Mouse (Mus musculus) CH12.LX (cell line): ENCODE measurements at regions not wholly inside any gene's neighbourhood (a gene's known extent, or its start where the extent isn't known, plus 50 kb on each side); places are given as distances from the start of the nearest gene placed in this dataset.

Experiments
- CHD2 ChIP-seq: IDR thresholded peaks from 2 replicates; pipeline ENCODE4 v1.6.1; 2011; ENCODE audit warnings: low read length, improper control_type of control experiment
- CTCF ChIP-seq, 2 experiments: IDR thresholded peaks in 1 of 2; conservative IDR thresholded peaks in 1 of 2; 2 replicates each; pipeline ENCODE4 v1.5.1; 2011 to 2012; ENCODE audit warnings: low read depth in 2 of 2, low read length in 2 of 2, improper control_type of control experiment in 1 of 2, inconsistent platforms in 1 of 2, mild to moderate bottlenecking in 1 of 2, moderate library complexity in 1 of 2
- ELF1 ChIP-seq: IDR thresholded peaks from 2 replicates; pipeline ENCODE4 v1.6.1; 2014; ENCODE audit warnings: low read depth, mild to moderate bottlenecking, inconsistent platforms, low read length, improper control_type of control experiment
- EP300 ChIP-seq: IDR thresholded peaks from 2 replicates; pipeline ENCODE4 v1.6.1; 2011; ENCODE audit warnings: low read length, improper control_type of control experiment
- GABPA ChIP-seq: IDR thresholded peaks from 2 replicates; pipeline ENCODE4 v1.6.1; 2012; ENCODE audit warnings: low read depth, low read length, improper control_type of control experiment, inconsistent platforms; ENCODE audit not compliant: insufficient replicate concordance
- HCFC1 ChIP-seq: IDR thresholded peaks from 2 replicates; pipeline ENCODE4 v1.6.1; 2012; ENCODE audit warnings: low read depth, mild to moderate bottlenecking, inconsistent platforms, low read length, improper control_type of control experiment
- MEF2A ChIP-seq: IDR thresholded peaks from 2 replicates; pipeline ENCODE4 v1.6.1; 2014; ENCODE audit warnings: low read depth, mild to moderate bottlenecking, inconsistent platforms, low read length, improper control_type of control experiment, borderline replicate concordance
- NELFE ChIP-seq: IDR thresholded peaks from 2 replicates; pipeline ENCODE4 v1.6.1; 2011; ENCODE audit warnings: low read depth, low read length, improper control_type of control experiment
- RCOR1 ChIP-seq: conservative IDR thresholded peaks from 2 replicates; pipeline ENCODE4 v1.6.1; 2012; ENCODE audit warnings: low read depth, mild to moderate bottlenecking, inconsistent platforms, low read length, improper control_type of control experiment
- ZC3H11A ChIP-seq: IDR thresholded peaks from 2 replicates; pipeline ENCODE4 v1.6.1; 2012; ENCODE audit warnings: low read depth, mild to moderate bottlenecking, inconsistent platforms, low read length, improper control_type of control experiment
- ZNF384 ChIP-seq: IDR thresholded peaks from 2 replicates; pipeline ENCODE4 v1.6.1; 2012; ENCODE audit warnings: low read depth, low read length, improper control_type of control experiment, inconsistent platforms

- TF ChIP-seq CTCF (conservative IDR thresholded peaks at IDR 0.05 in 1 of 2, IDR thresholded peaks at IDR 0.05 in 1 of 2; ENCODE audit: low read depth in 2 of 2, low read length in 2 of 2), result no peak
- TF ChIP-seq ELF1, result no peak
- TF ChIP-seq ZC3H11A, result no peak
- TF ChIP-seq RCOR1, result no peak
- TF ChIP-seq EP300, result no peak
- TF ChIP-seq GABPA, result no peak
- no peak for TF ChIP-seq NELFE
- TF ChIP-seq HCFC1, result no peak
- TF ChIP-seq ZNF384, result no peak
- no peak for TF ChIP-seq MEF2A
- no peak for TF ChIP-seq CHD2
Observed at GRCm38 (mm10) chr14:45809491-45809890, 151.5 kb upstream of the Ddhd1 start.
